Mouse (Mus musculus): ENCODE data around the gene Tmem131.

Tmem131 gene

DNA sequence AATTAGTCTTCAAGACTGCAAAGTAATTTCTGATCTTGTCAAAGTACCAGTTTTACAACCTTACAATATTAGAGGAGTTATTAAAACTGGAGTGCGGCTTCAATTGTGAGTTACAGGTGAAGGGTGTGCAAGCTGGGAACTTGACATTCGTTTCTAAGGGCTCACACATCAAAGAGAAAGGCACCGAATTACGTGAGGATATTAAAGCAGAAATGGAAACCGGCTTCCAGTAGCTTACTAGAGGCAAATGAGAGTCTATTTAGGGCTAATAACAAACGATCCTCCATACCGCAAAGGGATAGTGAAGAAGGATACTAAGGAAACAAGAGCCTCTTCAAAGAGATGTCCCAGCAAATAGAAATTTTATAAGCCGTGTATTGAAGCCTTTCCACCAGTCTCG lies 5.1 kb downstream of the Tmem131 start:
- no peak for DNase-seq

DNA sequence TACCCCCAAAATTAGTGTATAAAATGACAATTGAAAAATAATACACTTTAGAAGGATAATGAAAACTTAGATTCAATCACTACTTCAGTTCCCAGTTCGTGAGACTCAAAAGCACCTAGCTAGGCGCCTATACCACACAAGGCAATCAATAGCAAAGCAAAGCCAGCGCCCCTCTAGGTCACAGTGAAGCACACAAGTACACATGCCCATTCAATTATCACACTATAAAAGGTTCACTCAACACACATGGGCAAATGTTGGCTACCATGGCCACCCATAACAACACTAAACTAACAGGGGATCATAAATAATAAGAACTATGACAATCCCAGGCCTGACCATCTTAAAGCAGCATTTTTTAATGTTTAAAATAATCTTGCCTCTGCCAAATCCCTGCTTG lies 5.8 kb downstream of the Tmem131 start:
- DNase-seq = no peak

GRCm38 (mm10) chr1:36937015-36937414 lies 6.5 kb downstream of the Tmem131 start:
- no peak for DNase-seq

GRCm38 (mm10) chr1:36936567-36936966 lies 6.9 kb downstream of the Tmem131 start:
- DNase-seq = no peak

DNA sequence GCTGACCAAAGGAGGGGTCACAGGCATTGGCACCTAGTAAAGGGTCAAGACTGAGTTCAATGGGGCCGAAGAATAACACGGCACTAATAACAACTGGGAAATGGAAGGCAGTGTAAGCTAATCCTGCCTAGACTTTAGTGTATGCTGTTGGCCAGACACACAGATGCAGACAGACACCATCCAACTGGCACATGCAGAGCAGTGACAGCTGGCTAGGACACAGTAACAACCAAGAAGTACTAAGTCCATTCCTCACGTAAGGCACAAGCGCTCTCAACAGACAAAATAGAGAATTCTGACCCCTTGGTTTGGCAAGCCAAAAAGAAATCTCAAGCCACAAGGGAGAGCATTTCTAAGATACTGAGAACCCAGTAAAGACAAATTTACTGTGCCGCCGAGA lies 8.7 kb downstream of the Tmem131 start:
- DNase-seq = no peak

DNA sequence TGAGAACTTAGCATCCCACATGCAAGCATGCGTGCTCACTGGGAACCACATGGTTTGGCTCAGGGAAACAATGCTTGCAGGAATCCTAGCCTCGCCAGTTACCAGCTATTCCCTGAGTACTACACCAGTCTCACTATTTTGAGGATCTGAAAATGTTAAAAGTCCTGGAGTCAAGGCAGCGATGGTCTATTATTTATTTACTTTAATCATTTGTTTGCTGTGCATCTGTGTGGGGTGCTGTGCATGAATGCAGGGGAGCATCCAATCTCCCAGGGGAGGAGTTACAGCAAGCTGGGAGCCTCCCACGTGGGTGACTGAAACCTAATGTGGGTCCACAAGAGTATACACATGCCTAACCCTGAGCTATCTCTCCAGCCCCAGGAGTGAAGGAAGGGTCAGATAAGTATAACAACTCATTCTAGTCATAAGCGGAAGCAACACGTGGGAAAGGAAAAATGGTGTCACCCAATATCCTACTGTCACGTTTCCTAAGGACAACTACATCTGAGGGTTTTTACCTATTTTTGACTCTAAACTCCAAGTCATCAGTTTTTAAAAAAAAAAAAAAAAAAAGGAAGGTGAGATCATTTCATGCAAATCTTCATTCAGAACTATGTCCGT lies 9.4 kb downstream of the Tmem131 start:
- DNase-seq = no peak

- DNase-seq = no peak
Measured at GRCm38 (mm10) chr1:36932231-36932630, 11.2 kb downstream of the Tmem131 start.

DNA sequence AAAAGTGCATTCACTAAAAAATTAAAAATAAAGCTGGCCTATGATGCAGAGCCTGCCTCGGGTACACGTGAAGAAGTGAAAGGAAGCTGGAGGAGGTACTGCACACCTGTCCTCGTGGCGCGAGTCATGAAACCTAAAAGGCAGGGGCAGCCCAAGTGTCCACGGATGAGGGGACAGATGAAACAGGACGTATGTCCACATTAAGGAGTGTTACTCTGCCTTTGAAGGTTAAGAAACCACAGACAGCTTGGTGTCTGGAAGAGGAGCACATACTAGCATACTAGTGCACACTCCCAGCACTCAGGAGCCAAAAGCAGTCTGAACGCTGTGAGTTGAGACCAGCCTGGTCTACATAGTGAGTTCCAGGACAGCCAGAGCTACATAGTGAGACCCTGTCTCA lies 12.6 kb downstream of the Tmem131 start:
- no peak for DNase-seq

- DNase-seq = no peak
Measured at GRCm38 (mm10) chr1:36929996-36930395, 13.5 kb downstream of the Tmem131 start.

DNA sequence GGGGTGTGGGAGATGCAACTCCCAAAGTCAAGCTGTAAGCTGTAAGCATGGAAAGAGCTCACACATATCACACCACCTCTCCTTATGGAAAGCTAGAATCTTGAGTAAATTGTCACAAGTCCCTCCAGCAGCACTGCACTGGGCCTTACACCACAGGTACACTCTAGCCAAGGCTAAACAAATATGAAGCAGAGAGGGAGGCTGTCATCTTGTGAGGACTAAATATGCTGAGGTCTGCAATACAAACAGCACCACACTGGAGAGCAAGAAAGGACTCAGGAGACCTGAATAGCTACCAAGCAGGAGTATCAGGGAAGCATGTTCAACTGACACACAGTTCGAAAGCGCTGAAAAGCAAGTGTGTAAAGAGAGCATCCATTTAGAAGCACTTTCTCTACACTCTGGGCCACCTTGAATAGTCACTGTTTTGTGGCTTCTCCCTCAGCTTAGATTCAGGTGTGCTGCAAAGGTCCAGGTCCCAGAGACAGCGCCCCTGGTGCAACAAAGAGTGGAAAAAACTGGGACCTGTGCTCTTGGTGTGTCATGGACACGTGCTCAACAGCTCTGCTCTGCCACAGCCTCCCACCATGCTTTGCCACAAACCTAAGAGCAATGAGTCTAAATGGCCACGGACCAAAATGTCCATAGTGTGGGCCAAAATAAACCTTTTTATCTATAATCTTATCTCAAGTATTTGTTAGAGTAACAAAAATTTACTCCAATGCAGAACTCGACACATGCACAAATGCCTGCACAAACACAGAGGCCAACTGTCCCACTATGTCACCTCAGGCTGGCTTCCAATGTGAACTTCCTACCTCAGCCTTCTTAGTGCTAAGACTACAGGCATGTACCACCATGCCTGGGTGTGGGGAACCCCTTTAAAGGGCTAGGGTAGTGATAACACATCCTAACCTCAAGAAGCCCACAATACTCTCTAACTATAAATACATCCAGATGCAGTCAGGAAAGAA lies 14.8 kb downstream of the Tmem131 start:
- DNase-seq = no peak

DNA sequence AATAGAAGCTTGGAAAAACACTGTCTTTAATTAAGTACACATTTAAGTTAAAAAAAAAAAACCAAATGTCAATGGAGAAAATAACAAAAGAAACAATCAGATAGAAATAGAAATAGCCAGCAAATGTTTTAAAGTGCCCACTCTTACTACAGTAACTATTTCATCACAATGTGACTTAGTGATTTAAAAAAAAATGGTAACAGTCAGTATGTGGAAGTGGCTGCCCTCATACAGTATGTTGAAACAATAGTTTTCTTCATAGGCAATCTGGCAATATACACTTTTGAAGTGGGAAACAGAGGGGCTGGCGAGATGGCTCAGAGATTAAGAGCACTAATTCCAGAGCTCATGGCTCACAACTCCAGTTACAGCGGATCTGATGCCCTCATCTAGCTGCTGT lies 15.9 kb downstream of the Tmem131 start:
- DNase-seq = no peak

- no peak for DNase-seq
Measured at GRCm38 (mm10) chr1:36926738-36927137, 16.7 kb downstream of the Tmem131 start.

DNA sequence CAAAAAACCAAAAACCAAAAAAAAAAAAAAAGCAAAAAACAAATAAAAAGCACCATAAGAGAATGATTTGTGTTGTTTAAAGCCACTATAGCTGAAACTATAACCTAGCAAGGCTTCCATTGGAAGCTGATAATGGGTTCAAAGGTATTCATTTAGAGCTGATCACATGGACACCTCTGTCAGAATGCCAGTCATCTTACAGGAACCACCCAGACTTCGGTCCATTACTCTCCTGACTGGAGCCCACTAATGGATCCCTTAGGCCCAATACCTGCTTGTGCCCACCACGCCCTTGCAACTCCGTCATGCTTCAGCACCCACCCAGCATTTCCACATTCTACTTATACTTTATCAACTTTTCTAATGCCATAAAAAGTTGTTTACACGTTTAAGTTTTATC lies 17.2 kb downstream of the Tmem131 start:
- DNase-seq = no peak

DNA sequence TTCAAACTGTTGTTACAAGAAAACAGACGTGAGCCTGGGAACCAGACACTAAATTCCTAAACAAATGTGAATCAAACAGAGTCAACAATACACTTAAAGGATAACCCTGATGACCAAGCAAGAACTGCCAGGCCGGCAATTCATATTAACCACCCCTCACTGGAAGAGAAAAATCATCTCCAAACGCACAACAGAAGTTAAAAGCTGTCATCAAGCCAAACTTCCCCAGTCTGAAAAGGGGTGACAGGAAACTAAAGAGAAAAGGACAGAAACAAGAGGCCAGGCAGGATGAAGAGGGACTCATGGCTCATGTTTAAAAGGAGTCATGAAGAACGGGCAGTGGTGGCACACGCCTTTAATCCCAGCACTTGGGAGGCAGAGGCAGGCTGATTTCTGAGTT lies 17.7 kb downstream of the Tmem131 start:
- no peak for DNase-seq

- DNase-seq = no peak
Measured at GRCm38 (mm10) chr1:36924853-36925252, 18.6 kb downstream of the Tmem131 start.

DNA sequence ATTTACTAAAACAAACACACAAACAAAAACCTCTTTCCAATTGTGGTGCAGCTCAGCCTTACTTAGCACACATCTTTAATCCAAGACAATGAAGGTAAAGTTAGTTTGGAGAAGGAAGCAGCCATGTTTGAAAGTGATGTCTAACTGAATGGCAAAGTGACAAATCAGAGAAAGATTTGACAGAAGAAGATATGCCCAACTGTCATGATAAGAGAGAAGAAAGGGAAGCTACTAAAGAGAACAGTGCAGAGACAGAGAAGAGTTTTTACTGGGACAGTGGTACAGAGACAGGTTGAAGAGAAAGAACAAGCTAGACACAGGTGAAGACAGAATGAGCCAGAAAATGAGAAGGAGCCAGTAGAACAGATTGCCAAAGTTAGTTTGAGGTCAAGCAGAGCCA lies 19.6 kb downstream of the Tmem131 start:
- DNase-seq = no peak

GRCm38 (mm10) chr1:36922623-36923421 lies 20.6 kb downstream of the Tmem131 start:
- DNase-seq = no peak

GRCm38 (mm10) chr1:36921614-36922393 lies 21.7 kb downstream of the Tmem131 start:
- no peak for DNase-seq

- DNase-seq = peak; percentile 55
Measured at GRCm38 (mm10) chr1:36920726-36921125, 22.7 kb downstream of the Tmem131 start.

GRCm38 (mm10) chr1:36920154-36920716 lies 23.2 kb downstream of the Tmem131 start:
- DNase-seq = peak; percentile 49

DNA sequence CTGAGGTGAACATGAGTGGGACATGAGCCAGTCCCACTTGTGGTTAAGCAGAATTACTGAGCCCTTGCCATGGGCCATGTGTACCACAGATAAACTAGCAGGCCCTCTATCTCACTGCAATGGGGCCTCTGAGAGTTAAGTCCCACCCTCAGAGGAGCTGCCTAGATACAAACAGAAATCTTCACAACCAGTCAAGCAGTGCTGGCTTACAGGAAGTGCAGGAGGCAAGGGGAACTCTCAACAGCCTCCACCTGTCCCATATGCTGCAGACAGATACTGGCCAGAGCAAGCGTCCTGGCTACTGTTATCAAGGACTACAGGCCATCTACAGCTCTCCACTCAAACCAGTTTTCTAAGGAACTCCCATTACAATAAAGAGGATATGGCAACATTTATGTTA lies 23.7 kb downstream of the Tmem131 start:
- DNase-seq = no peak

DNA sequence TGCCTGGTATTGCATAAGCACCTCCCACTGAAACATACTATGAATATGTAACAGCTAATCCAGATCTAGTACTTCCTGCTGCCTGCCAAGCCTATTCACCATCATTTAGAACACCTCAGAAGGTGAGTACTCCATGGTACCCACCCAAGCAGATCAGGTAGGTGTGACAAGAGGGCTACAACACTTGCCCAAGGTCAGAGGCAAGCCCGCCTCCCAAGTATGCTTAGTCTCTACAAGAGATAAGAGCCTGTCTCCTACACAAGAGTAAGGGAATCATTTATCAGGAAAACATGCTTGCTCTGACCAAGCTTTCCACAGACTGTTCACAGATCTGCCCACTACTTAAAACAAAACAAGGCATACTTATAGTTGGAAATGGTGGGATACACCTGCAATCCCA lies 26.0 kb downstream of the Tmem131 start:
- no peak for DNase-seq

All from kidney, adult 11 months (tissue).